Mouse (Mus musculus): ENCODE results near the gene Nanp. TPM values are rescaled to one million over a fixed set of nuclear protein-coding genes. Genes with fewer than 3 reads are reported as not detected.
A peak's percentile ranks its signal among the peaks of the same experiment; 100 is the strongest.

Gene Nanp
- 2.9 and 7.9 TPM in 2 replicates for polyA plus RNA-seq (2012; ENCODE audit: insufficient read depth, low replicate concordance)

- Histone ChIP-seq H3K9me3 (no peaks in the 10 kb centered on the region), H3K36me3 (replicated peaks; ENCODE audit: low read length) (peaks cover 9% of the 10 kb centered on the region), H3K4me3 (replicated peaks) (peak within 1 kb of the TSS; percentile 99), H3K4me1 (peaks cover 39% of the 10 kb centered on the region), H3K27me3 (replicated peaks) (no peaks in the 10 kb centered on the region)
- no peak for TF ChIP-seq FLI1 (IDR thresholded peaks at IDR 0.05; ENCODE audit: low read length)
Observed at GRCm38 (mm10) chr2:151039232-151039695, at the start of gene Nanp, which contains the start of gene Ninl. Gene Nanp, minus strand, starts transcription at chr2:151039398. Gene Ninl, minus strand, starts transcription at chr2:151039382.

GRCm38 (mm10) chr2:151056637-151057036 is 17.4 kb upstream of the Nanp start:
- Histone ChIP-seq H3K36me3 (replicated peaks; ENCODE audit: low read length) (no peaks in the 10 kb centered on the region), H3K4me1 (peaks cover 5% of the 10 kb centered on the region; the same call in 1 of the 2 replicates), H3K9me3 (peaks cover 2% of the 10 kb centered on the region), H3K4me3 (replicated peaks) (no peak overlapping the region), H3K27me3 (replicated peaks) (peaks cover 12% of the 10 kb centered on the region)
- TF ChIP-seq GATA1 (IDR thresholded peaks at IDR 0.05; ENCODE audit: borderline replicate concordance, low read length) = no peak
- TF ChIP-seq FLI1 (IDR thresholded peaks at IDR 0.05; ENCODE audit: low read length) = no peak

- H3K4me1 ChIP-seq = peaks cover 30% of the 10 kb centered on the region
- TF ChIP-seq GATA1 (IDR thresholded peaks at IDR 0.05; ENCODE audit: borderline replicate concordance, low read length) (no peak), FLI1 (IDR thresholded peaks at IDR 0.05; ENCODE audit: low read length) (no peak)
- peak overlapping the region; percentile 42 for H3K4me3 ChIP-seq (replicated peaks)
- no peaks in the 10 kb centered on the region for H3K36me3 ChIP-seq (replicated peaks; ENCODE audit: low read length)
- H3K27me3 ChIP-seq (replicated peaks) = no peaks in the 10 kb centered on the region
- H3K9me3 ChIP-seq = no peaks in the 10 kb centered on the region
Observed at GRCm38 (mm10) chr2:151040411-151040810, 1.2 kb upstream of the Nanp start.

GRCm38 (mm10) chr2:151039726-151040125 is 528 bp upstream of the Nanp start:
- TF ChIP-seq FLI1 (IDR thresholded peaks at IDR 0.05; ENCODE audit: low read length) (no peak), GATA1 (IDR thresholded peaks at IDR 0.05; ENCODE audit: borderline replicate concordance, low read length) (no peak)
- H3K9me3 ChIP-seq = no peaks in the 10 kb centered on the region
- peak overlapping the region; percentile 99 for H3K4me3 ChIP-seq (replicated peaks)
- no peaks in the 10 kb centered on the region for H3K27me3 ChIP-seq (replicated peaks)
- peaks cover 34% of the 10 kb centered on the region for H3K4me1 ChIP-seq
- peaks cover 5% of the 10 kb centered on the region for H3K36me3 ChIP-seq (replicated peaks; ENCODE audit: low read length)

GRCm38 (mm10) chr2:151038811-151039222 is 381 bp downstream of the Nanp start:
- Histone ChIP-seq H3K36me3 (replicated peaks; ENCODE audit: low read length) (peaks cover 14% of the 10 kb centered on the region), H3K4me3 (replicated peaks) (peak overlapping the region; percentile 99), H3K27me3 (replicated peaks) (no peaks in the 10 kb centered on the region), H3K4me1 (peaks cover 43% of the 10 kb centered on the region), H3K9me3 (no peaks in the 10 kb centered on the region)
- TF ChIP-seq FLI1 (IDR thresholded peaks at IDR 0.05; ENCODE audit: low read length) (no peak), GATA1 (IDR thresholded peaks at IDR 0.05; ENCODE audit: borderline replicate concordance, low read length) (no peak)

GRCm38 (mm10) chr2:151037876-151038552 is 1.2 kb downstream of the Nanp start:
- H3K4me3 ChIP-seq (replicated peaks) = peak overlapping the region; percentile 99
- H3K36me3 ChIP-seq (replicated peaks; ENCODE audit: low read length) = peaks cover 20% of the 10 kb centered on the region
- H3K4me1 ChIP-seq = peaks cover 49% of the 10 kb centered on the region
- no peaks in the 10 kb centered on the region for H3K9me3 ChIP-seq
- H3K27me3 ChIP-seq (replicated peaks) = no peaks in the 10 kb centered on the region
- no peak for TF ChIP-seq FLI1 (IDR thresholded peaks at IDR 0.05; ENCODE audit: low read length)
- no peak for TF ChIP-seq GATA1 (IDR thresholded peaks at IDR 0.05; ENCODE audit: borderline replicate concordance, low read length)

- peaks cover 56% of the 10 kb centered on the region for H3K4me1 ChIP-seq
- H3K27me3 ChIP-seq (replicated peaks) = no peaks in the 10 kb centered on the region
- H3K36me3 ChIP-seq (replicated peaks; ENCODE audit: low read length) = peaks cover 24% of the 10 kb centered on the region
- no peaks in the 10 kb centered on the region for H3K9me3 ChIP-seq
- H3K4me3 ChIP-seq (replicated peaks) = peak overlapping the region; percentile 99
- TF ChIP-seq FLI1 (IDR thresholded peaks at IDR 0.05; ENCODE audit: low read length) (no peak), GATA1 (IDR thresholded peaks at IDR 0.05; ENCODE audit: borderline replicate concordance, low read length) (no peak)
Observed at GRCm38 (mm10) chr2:151037292-151037691, 1.9 kb downstream of the Nanp start.

GRCm38 (mm10) chr2:151036721-151037120 is 2.5 kb downstream of the Nanp start:
- Histone ChIP-seq H3K27me3 (replicated peaks) (no peaks in the 10 kb centered on the region), H3K36me3 (replicated peaks; ENCODE audit: low read length) (peaks cover 24% of the 10 kb centered on the region), H3K4me1 (peaks cover 56% of the 10 kb centered on the region), H3K9me3 (no peaks in the 10 kb centered on the region), H3K4me3 (replicated peaks) (no peak overlapping the region)
- TF ChIP-seq GATA1 (IDR thresholded peaks at IDR 0.05; ENCODE audit: borderline replicate concordance, low read length) (no peak), FLI1 (IDR thresholded peaks at IDR 0.05; ENCODE audit: low read length) (no peak)

GRCm38 (mm10) chr2:151034435-151034834 is 4.8 kb downstream of the Nanp start:
- peaks cover 28% of the 10 kb centered on the region for H3K36me3 ChIP-seq (replicated peaks; ENCODE audit: low read length)
- H3K4me3 ChIP-seq (replicated peaks) = no peak overlapping the region
- no peaks in the 10 kb centered on the region for H3K9me3 ChIP-seq
- H3K4me1 ChIP-seq = peaks cover 45% of the 10 kb centered on the region
- TF ChIP-seq GATA1 (IDR thresholded peaks at IDR 0.05; ENCODE audit: borderline replicate concordance, low read length) (no peak), FLI1 (IDR thresholded peaks at IDR 0.05; ENCODE audit: low read length) (no peak)
- H3K27me3 ChIP-seq (replicated peaks) = no peaks in the 10 kb centered on the region

- H3K9me3 ChIP-seq = no peaks in the 10 kb centered on the region
- peaks cover 25% of the 10 kb centered on the region for H3K36me3 ChIP-seq (replicated peaks; ENCODE audit: low read length)
- no peaks in the 10 kb centered on the region for H3K27me3 ChIP-seq (replicated peaks)
- TF ChIP-seq FLI1 (IDR thresholded peaks at IDR 0.05; ENCODE audit: low read length) = no peak
- no peak for TF ChIP-seq GATA1 (IDR thresholded peaks at IDR 0.05; ENCODE audit: borderline replicate concordance, low read length)
- H3K4me3 ChIP-seq (replicated peaks) = no peak overlapping the region
- peaks cover 3% of the 10 kb centered on the region for H3K4me1 ChIP-seq
Observed at GRCm38 (mm10) chr2:151021158-151021557, 18.0 kb downstream of the Nanp start.
